Mouse (Mus musculus): ENCODE data around the gene Acvr1b.

Gene Acvr1b

DNA sequence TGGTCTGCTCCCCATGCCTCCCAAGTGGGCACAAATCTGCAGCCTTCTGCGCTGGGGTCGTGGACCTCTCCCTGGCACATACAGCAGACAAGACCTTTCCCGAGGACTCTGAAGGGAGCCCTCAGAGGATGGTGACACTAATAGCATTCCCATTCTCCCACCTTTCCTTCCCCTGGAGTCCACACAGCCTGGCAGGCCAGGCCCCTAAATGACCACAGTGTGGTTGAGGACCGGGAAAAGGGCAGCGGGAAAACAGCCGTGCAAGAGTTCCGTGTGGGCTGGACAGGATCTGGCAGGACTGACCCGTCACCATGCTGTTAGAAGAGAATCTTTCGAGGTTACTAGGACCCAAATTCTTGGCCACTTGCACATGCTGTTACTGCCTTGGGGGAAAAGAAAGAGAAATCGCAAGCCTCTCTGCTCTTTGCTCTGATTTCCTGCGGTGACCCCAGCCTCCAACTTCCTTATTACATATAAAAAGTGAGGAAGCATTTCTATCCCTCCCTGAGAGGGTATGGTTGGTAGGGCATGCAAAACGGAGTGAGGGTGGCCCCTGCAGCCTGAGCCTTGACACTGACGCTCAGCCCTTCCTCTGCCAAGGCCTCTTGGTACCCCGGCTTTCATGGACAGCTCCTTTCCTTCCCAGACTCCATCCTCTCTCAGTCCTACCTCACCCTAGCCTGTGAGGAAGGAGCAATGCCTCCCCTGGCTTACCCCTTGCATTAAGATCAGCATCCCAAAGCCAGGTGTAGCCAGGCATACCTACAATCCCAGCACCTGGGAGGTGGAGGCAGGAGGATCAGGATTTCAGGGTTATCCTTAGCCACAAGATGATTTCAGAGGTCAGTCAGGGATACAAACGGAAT lies 27.5 kb upstream of the Acvr1b start:
- no peak for DNase-seq (ENCODE audit: low spot score)

DNA sequence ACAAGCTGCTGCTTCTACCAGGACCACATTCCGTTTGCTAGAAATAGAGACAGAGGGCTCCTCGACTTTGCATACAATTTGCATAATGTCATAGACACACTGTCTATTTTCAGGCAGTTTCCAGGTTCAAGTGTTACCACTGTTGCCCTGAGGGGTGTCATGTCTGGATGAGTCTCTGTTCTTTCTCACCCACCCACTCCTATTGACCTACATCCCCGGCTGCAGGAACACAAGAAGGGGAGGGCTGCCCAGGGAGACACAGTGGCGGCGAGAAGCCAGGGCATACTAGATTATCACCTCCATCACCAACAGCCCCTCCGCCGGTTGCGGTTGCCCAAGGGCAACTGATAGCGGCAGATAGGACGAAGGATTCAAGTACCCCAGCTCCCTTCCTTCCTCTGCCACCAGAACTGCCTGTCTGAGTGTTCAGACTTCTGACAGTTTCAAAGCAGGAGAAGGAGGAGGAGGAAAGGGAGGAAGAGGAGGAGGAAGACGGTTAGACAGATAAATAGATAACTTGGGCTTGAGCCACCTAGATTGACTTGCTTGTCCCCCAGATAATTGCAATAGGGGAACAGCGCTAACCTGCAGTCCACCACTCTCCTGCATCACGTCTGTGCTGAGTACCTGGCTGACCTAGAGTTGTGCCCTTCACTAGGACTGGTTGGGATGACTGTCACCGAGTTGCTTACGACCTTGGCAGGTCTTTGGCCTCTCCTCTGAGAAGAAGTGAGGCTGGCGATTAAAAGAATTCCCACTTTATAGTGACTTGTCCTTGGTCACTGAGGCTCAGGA lies 26.6 kb upstream of the Acvr1b start:
- no peak for DNase-seq (ENCODE audit: low spot score)

- DNase-seq (ENCODE audit: low spot score) = no peak
These were observed 26.0 kb upstream of the Acvr1b start for GRCm38 (mm10) chr15:101147910-101148273.

GRCm38 (mm10) chr15:101148604-101149003 lies 25.3 kb upstream of the Acvr1b start:
- no peak for DNase-seq (ENCODE audit: low spot score)

DNA sequence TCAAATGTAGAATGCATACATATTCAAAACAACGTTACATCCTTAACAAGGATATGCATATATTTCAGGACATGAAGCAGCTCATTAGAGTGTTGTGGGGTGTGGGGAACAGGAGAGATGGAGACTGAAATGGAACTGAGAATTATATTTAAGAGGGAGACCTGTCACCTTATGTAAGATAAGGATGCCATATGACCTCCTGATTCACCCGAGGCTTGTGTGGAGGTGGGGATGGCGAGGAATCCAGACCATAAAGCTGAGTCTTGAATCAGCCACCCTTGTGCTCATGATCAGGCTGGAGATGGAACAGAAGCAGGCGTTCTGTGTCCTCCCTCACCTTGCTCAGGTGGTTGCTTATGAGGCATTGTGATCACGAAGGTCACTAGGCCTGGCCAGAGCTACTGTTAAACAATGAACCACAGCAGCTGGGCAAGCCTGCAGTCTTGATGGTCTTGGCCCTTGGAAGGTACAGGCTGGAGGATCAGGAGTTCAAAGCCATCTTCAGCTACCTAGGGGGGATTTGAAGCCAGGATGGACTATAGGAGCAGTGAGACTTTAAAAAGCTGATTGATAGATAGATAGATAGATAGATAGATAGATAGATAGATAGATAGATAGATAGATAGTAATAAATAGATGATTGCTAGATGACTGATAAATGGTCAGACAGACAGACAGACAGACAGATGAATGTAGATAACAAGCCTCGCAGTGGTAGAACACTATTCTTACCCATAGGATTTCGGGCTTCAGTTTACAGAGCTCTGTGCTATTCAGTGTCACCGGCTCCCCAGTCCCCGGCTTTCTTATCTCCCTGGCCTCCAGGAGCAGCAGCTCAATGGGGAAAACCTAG lies 22.2 kb upstream of the Acvr1b start:
- DNase-seq (ENCODE audit: low spot score) = no peak

GRCm38 (mm10) chr15:101154700-101155616 lies 18.9 kb upstream of the Acvr1b start:
- no peak for DNase-seq (ENCODE audit: low spot score)

GRCm38 (mm10) chr15:101160128-101160527 lies 13.7 kb upstream of the Acvr1b start:
- no peak for DNase-seq (ENCODE audit: low spot score)

DNA sequence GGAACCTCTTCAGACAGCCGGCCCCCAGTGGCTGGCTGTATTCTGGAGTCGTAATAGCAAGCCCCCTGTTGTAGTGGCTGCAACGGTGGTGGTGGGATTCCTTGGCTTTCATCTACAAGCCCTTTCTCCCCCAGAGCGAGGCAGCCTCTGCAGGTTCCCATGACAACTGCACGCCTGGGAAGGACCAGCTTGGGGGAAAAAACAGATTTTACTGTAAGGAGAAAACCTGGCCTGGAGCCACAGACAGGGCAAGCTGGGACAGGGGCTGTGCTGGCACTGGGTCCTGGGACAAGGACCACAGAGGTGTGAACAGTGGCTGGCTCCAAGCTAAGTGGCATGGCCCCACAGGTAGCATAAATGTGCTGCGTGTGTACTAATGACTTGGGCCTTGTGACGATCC lies 13.3 kb upstream of the Acvr1b start:
- peak; percentile 69 for DNase-seq (ENCODE audit: low spot score)

DNA sequence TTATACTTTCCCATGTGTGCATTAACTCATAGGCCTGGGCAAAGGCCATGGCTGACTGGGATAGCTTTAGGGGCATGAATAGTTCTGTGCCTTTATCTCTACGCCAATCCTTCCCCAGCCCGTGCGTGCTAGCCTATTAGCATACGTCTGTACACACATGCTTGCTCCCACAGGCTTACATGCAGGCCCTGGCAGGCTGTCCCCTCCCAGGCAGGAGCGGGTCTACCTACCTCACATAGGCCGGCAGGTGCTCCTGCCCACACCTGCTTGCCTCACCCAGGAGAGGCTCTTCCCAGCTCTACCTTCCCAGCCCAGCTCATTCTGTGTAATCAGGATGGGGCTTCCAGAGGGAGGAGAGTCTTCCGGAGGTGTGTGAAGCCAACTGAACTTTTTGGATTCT lies 12.3 kb upstream of the Acvr1b start:
- DNase-seq (ENCODE audit: low spot score) = no peak

GRCm38 (mm10) chr15:101163056-101163458 lies 10.8 kb upstream of the Acvr1b start:
- DNase-seq (ENCODE audit: low spot score) = no peak

DNA sequence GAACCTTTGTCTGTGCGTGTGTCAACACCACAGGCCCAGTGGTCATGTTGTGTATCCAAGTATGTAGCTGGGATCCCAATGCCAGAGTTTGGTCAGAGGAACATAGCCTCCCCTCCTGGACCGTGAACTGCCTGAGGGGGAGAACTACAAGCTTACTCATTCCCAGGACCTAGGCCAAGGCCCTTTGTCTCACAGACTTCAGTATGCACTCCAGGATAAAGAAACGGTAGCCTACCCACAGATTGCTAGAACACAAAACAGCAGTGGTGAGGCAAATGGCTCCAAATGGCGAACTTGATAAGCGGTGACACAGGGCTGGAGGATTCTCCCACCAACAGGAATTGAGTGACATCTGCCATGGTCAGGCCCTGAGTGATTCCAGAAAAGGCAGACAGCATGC lies 10.0 kb upstream of the Acvr1b start:
- DNase-seq (ENCODE audit: low spot score) = no peak

DNA sequence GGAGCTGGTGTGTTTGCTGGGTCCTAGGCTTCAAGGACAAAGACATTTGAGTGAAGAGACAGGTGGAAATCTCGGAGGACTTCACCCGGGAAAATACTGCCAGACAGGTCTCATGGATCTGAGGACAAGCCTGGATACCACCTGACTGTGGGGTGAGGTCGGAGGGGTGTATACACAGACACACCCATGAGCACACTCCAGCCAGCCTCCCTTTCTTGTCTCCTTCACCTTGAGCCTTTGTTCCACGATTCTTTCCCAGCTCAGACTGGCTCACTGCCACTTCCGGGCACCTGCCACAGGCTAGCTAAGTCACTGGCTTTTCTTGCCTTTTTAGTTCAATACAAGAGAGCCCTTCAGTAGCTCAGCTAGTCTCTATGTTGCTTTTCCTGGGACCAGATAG lies 9.6 kb upstream of the Acvr1b start:
- no peak for DNase-seq (ENCODE audit: low spot score)

- DNase-seq (ENCODE audit: low spot score) = no peak
These were observed 8.0 kb upstream of the Acvr1b start for GRCm38 (mm10) chr15:101165658-101166437.

- DNase-seq (ENCODE audit: low spot score) = no peak
These were observed 6.3 kb upstream of the Acvr1b start for GRCm38 (mm10) chr15:101167553-101167952.

DNA sequence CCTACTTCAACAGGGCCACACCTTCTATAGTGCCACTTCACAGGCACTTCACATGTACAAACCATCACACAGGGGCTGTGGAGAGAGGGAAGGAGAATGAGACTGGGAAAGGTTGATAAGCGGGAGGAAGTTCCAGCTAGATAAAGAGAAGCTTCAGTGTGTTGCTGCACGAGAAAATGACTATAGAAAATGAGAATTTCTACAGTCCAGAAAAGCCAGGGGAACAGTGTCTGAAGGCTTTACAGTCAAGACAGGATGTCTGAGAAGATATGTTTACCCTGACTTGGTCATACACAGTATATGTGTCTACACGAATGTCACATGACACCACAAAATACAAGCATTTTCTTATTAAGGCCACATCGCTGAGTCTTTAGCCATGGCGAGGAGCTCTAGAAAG lies 4.0 kb upstream of the Acvr1b start:
- DNase-seq (ENCODE audit: low spot score) = no peak

DNA sequence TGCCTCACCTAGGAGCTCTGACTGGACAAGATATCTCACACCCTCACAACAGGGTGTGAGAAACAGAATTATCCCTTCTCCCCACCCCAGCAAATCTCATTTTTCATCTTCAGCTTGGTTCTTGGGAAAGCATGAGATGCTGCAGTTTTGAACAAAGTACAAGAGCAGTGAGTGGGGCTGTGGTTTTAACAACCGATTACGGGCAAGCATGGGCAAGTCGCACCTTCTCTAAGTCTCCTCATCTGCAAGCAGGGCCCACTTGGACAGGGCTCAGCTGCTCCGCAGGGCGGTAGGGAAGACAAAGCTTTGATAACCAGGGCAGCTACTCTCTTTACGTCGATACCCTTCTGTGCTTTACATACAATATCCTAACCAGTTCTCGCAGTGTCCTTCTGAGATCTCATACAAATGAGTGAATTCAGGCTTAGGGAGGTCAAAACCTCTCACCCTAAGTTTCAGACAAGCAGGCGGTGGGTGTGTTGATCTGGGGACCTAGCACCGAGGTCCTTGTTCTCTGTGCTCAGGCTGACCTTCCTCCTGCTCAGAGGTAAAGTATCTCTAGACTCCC lies 3.4 kb upstream of the Acvr1b start:
- no peak for DNase-seq (ENCODE audit: low spot score)

- DNase-seq (ENCODE audit: low spot score) = no peak
These were observed 2.6 kb upstream of the Acvr1b start for GRCm38 (mm10) chr15:101171272-101171671.

DNA sequence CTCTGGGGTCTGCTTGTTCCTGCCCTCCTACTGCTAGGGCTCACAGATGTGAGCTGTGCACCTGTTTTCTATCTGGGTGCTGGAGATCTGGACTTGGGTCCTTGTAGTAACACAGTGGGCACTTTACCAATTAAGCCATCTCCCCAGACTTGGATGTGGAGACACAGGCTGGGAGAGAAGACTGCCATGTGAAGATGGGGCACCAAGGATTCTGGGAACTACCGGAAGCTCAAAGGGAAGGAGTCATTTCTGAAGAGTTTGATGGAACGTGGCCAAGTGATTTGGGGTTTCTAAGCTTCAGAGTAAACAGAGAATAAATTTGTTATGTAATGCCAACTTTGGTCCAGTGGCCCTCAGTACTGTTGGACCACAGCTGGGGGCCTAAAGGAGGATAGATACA lies 1.9 kb upstream of the Acvr1b start:
- no peak for DNase-seq (ENCODE audit: low spot score)

DNA sequence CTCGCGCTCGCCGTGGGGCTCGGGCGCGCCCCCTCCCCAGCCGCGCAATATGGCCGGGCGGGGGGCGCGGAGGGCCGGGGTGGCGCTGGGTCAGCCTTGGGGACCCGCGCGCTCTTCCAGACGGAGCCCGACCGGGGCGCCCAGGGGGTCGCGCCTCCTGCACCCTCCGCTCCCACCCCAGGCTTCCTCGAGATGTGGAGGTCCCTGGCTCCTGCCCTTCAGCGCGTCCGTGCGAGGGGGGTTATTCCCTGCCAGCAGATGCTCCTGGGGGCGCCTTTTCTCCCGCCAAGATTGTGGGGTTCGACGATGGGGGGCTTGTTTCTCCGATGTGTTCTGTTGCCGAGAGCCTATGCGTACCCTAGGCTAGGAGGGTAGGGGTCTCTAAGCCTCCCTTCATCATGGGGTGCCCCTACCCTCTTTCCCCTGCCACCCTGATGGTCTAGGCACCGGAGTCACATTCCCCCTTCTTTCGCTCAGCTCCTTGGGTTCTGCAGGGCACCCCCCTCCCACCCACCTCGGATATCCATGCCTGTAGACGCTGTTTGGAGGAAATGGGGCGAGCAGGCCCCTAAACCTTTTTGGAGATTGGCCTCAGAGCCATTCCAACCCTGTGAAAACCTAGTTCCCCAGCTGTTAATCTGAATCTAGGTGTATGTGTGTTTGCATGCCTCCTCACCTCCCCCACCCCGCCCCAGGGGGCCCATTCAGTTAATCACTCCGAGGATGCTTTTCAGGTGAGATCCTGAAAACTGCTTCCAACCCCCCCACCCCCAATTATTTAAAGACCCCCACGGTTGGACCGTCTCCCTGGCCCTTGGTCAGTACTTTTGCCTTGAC lies 645 bp downstream of the Acvr1b start:
- DNase-seq (ENCODE audit: low spot score) = no peak

All from embryo, embryonic 10.5 days (tissue).